Mouse (Mus musculus) ZHBTc4 (cell line): ENCODE measurements around the gene Csgalnact2.

ENCODE experiments used
- DNase-seq: peaks from one replicate; pipeline ENCODE4 v3.0.0-alpha.2; 2011; ENCODE audit warnings: low read depth, low spot score

Csgalnact2 gene

GRCm38 (mm10) chr6:118137148-118137547 is 1.8 kb downstream of the Csgalnact2 start:
- DNase-seq, result no peak

- no peak for DNase-seq
Observed at GRCm38 (mm10) chr6:118134461-118134860, 4.5 kb downstream of the Csgalnact2 start.

DNA sequence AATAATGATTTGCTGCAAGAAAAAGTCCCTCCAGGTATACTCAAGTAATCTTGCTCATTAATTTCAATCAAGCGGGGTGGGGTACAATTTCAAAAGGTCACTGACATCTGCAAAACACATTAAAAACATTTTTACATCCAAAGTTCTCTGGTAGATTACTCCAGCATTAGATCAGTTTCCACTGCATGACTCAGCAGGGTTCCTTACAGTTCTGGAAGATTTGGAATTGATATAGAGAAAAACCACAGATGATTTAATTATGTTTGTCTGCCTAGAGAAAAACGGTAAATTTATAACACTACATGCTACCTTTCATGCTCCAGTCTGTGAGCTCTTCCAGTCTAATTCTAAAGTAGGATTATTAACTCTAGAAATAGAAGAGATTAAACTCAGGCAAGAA is 8.9 kb downstream of the Csgalnact2 start:
- no peak for DNase-seq

DNA sequence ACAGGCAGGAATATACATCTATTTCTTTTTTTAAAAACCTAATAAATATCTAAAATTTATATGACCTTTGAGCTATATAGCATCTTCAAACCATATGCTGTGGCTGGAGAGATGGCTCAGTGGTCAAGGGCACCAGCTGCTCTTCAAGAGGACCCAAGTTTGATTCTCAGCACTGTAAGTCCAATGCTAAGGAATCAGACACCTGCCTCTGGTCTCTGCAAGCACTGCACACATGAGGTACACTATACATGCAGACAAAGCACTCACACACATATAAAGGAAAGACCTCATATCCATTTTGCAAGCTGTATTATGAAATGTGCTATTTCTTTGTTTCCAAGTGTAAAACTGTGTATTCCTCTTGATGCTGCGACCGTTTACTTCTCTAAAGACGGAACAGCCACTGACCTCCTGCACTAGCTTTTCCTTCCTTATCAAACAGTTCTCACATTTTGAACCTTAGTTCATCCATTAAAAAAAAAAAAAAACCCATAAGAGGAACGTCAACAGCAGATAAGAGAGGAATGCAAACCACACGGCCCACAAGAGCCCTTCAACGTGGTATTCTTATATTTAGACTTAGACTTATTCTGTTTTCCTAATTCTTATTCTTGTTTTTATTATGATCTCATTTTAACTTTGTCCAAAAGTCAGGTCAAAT is 11.0 kb downstream of the Csgalnact2 start:
- DNase-seq, result no peak

DNA sequence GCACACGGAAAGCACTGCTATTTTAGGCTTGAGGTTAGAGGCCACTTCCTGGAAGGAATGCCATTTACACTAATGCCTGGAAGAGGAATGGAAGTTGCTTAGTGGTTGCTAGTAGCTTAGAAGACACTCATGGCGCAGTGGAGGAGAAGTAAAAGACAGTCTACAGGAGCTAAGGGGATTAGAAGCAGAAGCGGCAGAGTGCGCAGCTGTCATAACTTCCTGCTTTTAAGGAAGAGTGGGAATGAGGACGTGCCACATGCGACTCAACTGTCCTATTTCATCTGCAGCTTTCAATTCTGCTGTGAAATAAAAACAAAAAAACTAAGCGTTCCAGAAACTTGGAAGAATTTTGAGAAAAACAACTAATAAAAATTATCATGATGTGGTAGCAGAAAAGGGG is 11.7 kb downstream of the Csgalnact2 start:
- no peak for DNase-seq

- DNase-seq, result no peak
Observed at GRCm38 (mm10) chr6:118126577-118126976, 12.4 kb downstream of the Csgalnact2 start.

- DNase-seq, result no peak
Observed at GRCm38 (mm10) chr6:118122767-118123166, 16.2 kb downstream of the Csgalnact2 start.

GRCm38 (mm10) chr6:118111810-118112209 is 27.1 kb downstream of the Csgalnact2 start:
- DNase-seq, result peak; percentile 15

GRCm38 (mm10) chr6:118099311-118099802 is 39.6 kb downstream of the Csgalnact2 start:
- peak; percentile 83 for DNase-seq

GRCm38 (mm10) chr6:118097765-118098365 is 41.1 kb downstream of the Csgalnact2 start:
- DNase-seq, result no peak

GRCm38 (mm10) chr6:118090827-118091226 is 48.1 kb downstream of the Csgalnact2 start:
- DNase-seq, result no peak

DNA sequence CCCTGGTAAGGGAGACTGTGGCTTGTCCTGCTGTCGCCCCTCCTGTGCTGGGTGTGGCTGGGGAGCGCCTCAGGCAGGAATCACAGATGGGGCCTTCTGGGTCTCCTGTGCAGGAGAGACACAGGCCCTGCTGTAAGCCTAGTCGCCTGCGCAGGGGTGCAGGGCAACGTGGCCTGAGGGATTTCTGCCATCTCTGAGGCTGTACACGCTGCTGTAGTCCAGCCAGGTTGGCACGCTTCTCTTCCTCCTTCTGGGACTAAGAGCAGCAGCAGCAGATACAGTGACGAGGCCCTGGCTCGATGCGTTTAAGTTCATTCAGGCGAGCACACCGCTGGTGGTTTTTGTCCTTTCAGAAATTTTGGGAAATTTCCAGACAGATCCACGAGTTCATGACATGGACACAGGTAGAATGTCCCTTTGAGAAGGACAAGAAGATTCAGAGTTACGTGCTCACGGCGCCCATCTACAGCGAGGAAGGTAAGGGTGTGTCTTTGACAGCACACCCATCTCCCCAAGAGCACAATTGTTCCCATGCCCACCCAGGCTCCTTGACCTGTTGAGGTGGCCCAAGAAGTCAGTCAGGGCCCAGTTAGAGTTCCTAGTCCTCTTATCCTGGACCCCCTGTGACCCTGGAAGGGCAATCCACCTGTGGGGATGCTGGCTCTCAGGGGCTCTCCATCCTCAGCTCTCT is 50.0 kb downstream of the Csgalnact2 start:
- no peak for DNase-seq

DNA sequence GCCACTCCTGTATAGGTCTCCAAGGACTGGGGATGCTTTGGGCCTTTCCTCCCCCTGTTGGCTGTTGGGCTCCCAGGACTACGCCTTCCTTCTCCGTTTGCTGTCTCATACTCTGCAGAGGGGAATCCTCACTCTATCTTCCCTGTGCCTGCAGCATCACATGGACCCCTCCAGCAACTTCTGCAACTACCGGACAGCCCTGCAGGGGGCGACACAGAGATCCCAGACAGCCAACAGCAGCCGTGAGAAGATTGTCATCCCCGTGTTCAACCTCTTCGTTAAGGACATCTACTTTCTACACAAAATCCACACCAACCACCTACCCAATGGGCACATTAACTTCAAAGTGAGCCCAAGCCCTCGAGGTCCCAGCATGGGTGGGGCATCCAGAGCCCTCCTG is 51.0 kb downstream of the Csgalnact2 start:
- DNase-seq, result peak; percentile 69

DNA sequence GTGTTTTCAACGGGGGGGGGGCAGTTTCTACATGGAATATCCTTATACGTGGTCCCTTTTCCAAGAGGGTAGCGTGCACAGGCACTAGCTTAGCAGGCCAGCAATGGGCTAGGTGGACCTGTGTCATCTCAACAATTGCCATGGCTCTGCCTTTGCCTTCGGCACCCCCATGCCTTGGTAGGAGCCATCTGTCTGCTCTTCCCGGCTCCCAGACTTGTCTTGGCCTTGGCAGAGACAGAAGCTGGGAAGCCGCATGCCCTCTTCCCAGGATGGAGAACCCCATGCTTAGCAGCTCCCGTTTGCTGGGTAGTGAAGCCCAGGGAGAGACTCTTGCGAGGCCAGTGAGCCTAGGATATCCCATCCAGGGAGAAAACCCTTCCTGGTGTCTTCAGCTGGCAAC is 54.3 kb downstream of the Csgalnact2 start:
- no peak for DNase-seq

- DNase-seq, result no peak
Observed at GRCm38 (mm10) chr6:118083608-118084007, 55.3 kb downstream of the Csgalnact2 start.

DNA sequence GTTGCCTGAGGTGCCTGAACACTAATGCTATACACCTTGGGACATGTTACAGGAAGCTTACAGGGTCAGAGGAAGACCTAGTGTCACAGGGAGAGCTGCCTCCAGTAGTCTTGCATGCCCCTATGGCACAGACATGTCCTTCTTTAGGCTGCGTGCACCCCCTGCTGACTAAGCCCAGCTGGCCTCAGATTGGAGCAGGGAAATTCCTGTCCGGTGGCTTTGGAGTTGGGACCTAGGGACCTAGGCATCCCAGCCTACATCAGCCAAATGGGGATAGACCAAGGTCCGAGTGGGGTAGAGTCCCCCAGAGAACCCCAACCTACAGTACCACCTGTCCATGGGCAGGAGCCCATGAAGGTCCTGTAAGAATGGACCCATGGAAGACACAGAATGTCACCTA is 56.6 kb downstream of the Csgalnact2 start:
- DNase-seq, result no peak

GRCm38 (mm10) chr6:118080711-118081110 is 58.2 kb downstream of the Csgalnact2 start:
- DNase-seq, result no peak

DNA sequence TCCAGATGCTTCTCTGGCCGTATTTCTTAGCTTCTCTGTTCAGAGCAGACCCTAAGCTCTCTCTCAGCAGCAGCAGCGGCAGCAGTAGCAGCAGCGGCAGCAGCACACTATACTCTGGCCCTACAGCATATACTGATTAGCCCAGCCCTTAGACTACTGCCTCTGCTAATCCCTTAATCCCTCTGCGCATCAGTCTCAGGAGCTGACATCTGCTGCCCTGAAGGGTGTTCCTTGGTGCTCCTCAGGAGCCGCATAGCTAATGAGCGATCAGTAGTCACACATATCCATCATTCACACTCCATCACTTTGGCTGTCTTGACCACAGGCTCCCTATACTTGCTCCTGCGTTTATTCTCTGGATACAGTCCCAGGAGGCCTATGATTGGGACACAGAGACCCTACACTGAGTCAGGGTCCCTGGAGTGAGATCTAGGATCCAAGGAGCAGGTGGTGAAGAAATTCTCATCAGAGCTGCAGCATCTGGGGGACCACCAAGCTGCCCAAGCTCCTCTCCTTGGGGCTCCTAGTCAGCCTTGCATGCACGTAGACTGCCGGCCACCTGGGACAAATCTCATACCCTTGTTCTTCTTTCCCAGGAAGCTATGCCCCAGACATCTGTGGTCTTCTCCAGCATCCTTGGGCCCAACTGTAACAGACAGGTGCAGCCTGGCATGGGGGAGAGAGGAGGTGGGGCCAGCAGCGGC is 59.0 kb downstream of the Csgalnact2 start:
- DNase-seq, result no peak

DNA sequence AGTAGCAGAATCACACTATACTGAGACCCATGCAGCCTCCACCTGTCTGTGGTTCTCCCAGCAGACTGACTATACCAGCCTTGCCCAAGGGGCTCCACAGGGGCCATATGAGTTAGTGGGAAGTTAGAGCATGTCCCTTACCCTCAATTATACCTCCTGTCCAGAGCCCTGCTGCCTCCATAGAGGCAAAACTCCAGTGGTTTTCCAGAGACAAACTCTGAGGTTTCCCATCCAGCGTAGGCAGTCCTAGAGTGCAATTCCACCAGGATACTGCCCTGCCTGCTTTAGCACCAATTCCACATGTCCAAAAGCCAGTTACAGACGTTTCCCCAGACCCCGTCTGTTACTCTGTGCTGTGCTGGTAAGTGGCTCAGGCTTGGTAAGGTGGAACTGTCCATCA is 59.6 kb downstream of the Csgalnact2 start:
- no peak for DNase-seq

GRCm38 (mm10) chr6:118078751-118079150 is 60.2 kb downstream of the Csgalnact2 start:
- no peak for DNase-seq

DNA sequence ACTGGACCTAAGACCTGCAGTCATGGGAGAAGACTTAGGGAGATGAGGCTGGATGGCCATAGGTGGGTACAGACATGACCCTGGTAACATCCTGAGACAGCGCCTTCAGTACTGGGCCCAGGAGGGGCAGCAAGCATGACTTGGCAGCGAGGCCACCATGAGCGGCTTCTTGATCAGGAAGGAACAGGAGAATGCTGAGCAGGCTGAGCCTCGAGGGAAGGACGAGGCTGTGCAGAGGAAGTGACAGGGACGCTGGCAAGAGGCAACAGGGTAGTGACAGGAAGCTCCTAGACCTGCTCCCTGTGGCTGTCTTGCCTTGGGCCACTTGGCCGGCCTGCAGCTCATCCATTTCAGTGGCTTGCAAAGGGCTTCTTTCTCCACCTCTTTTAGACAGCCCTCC is 61.5 kb downstream of the Csgalnact2 start:
- DNase-seq, result no peak

GRCm38 (mm10) chr6:118076748-118077147 is 62.2 kb downstream of the Csgalnact2 start:
- no peak for DNase-seq
